Mouse (Mus musculus) gastrocnemius, adult 18-20 months (tissue): ENCODE data around the gene Itgb2l. TPM values are rescaled to one million over a fixed set of nuclear protein-coding genes. Genes with fewer than 3 reads are reported as not detected.
A peak's percentile ranks its signal among the peaks of the same experiment; 100 is the strongest.
"Not testable (repeated sequence)": the region's sequence is repeated elsewhere in the genome, so short reads cannot be mapped to it uniquely, and the experiment has no call there.

Experiments used
- DNase-seq: peaks from one replicate; pipeline ENCODE4 v3.0.0; 2021; ENCODE audit warnings: low spot score
- long read RNA-seq, 2 experiments: library from polyadenylated mRNA; stranded (forward); transcript quantifications; one replicate each; pipeline ENCODE4 v2.0.0; 2021
- total RNA-seq, 2 experiments: library from RNA; stranded (reverse); gene quantifications; 2 replicates each; pipeline ENCODE4 v1.2.3; 2021

Gene Itgb2l
- not detected for total RNA-seq
- long read RNA-seq, experiment 1, result 0 reads
- long read RNA-seq, experiment 2, result 0 reads

- DNase-seq, result no peak
Measured at GRCm38 (mm10) chr16:96443468-96443867, at the start of gene Itgb2l. Gene Itgb2l, minus strand, starts transcription at chr16:96443619.

- no peak for DNase-seq
Measured at GRCm38 (mm10) chr16:96491530-96491929, 48.1 kb upstream of the Itgb2l start.

- no peak for DNase-seq
Measured at GRCm38 (mm10) chr16:96488038-96488437, 44.6 kb upstream of the Itgb2l start.

GRCm38 (mm10) chr16:96487007-96487684 is 43.7 kb upstream of the Itgb2l start:
- no peak for DNase-seq

- no peak for DNase-seq
Measured at GRCm38 (mm10) chr16:96481791-96482190, 38.4 kb upstream of the Itgb2l start.

GRCm38 (mm10) chr16:96474185-96474584 is 30.8 kb upstream of the Itgb2l start:
- no peak for DNase-seq

- DNase-seq, result no peak
Measured at GRCm38 (mm10) chr16:96472816-96473215, 29.4 kb upstream of the Itgb2l start.

GRCm38 (mm10) chr16:96472361-96472760 is 28.9 kb upstream of the Itgb2l start:
- no peak for DNase-seq

GRCm38 (mm10) chr16:96469640-96470039 is 26.2 kb upstream of the Itgb2l start:
- DNase-seq, result no peak

GRCm38 (mm10) chr16:96468698-96469097 is 25.3 kb upstream of the Itgb2l start:
- DNase-seq, result no peak

GRCm38 (mm10) chr16:96468011-96468410 is 24.6 kb upstream of the Itgb2l start:
- no peak for DNase-seq

GRCm38 (mm10) chr16:96467445-96467844 is 24.0 kb upstream of the Itgb2l start, which contains the start of gene Pcp4:
Gene Pcp4, plus strand, starts transcription at chr16:96467606.
- DNase-seq, result peak; percentile 52

- no peak for DNase-seq
Measured at GRCm38 (mm10) chr16:96460788-96461187, 17.4 kb upstream of the Itgb2l start.

- no peak for DNase-seq
Measured at GRCm38 (mm10) chr16:96459356-96459755, 15.9 kb upstream of the Itgb2l start.

GRCm38 (mm10) chr16:96457612-96458011 is 14.2 kb upstream of the Itgb2l start:
- DNase-seq, result no peak

- DNase-seq, result no peak
Measured at GRCm38 (mm10) chr16:96454086-96454485, 10.7 kb upstream of the Itgb2l start.

GRCm38 (mm10) chr16:96450871-96451270 is 7.5 kb upstream of the Itgb2l start:
- DNase-seq, result not testable (repeated sequence)

GRCm38 (mm10) chr16:96441826-96442225 is 1.6 kb downstream of the Itgb2l start:
- no peak for DNase-seq

- DNase-seq, result no peak
Measured at GRCm38 (mm10) chr16:96440871-96441270, 2.5 kb downstream of the Itgb2l start.

GRCm38 (mm10) chr16:96439682-96440081 is 3.7 kb downstream of the Itgb2l start:
- DNase-seq, result no peak

- no peak for DNase-seq
Measured at GRCm38 (mm10) chr16:96438946-96439345, 4.5 kb downstream of the Itgb2l start.

- DNase-seq, result no peak
Measured at GRCm38 (mm10) chr16:96434024-96434785, 9.2 kb downstream of the Itgb2l start.

- DNase-seq, result no peak
Measured at GRCm38 (mm10) chr16:96433266-96433665, 10.2 kb downstream of the Itgb2l start.
